ENCODE assay signal across 13 mouse cellular contexts in the genomic region with DNA sequence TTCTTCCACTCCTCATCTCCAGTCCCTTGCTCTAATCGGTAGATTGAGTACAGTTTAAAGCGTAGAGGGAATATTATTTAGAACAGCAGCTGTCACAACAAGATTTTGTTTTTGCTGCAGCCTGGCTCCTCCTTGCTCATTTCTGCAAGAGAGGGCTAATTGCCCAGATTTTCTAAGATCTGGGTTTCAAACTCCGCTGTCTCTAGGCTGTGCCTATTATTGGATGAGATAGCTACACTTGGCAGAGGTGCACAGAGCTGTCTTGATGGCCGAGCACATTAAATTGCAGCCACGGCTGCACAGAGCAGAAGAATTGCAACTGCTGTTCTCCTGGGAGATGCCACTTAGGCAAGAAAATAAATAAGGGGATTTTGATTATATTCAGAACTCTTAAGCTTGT.
DNase-seq lines count a peak whose midpoint lies in the region; ATAC-seq and TF ChIP-seq lines count a peak whose summit lies in the region.
"Had no signal": no experiment of that assay in that cellular context is flagged by ENCODE, and none has a peak within 500 bp of the region (broad histone marks: within the 10 kb centered on the region; RNA-seq: fewer than 3 reads in every experiment).

No protein-coding gene starts in this region.

- no peaks in the 10 kb centered on the region for H3K36me3 ChIP-seq in forebrain, embryonic 16.5 days (ENCODE audit: control insufficient read depth, insufficient read depth)
- no peaks in the 10 kb centered on the region for H3K36me3 ChIP-seq in forebrain, embryonic 12.5 days (replicated peaks)
- H3K36me3 ChIP-seq in midbrain, postnatal 0 days (ENCODE audit: insufficient read depth, low read length), result no peaks in the 10 kb centered on the region
- H3K36me3 ChIP-seq in midbrain, embryonic 10.5 days, result no peaks in the 10 kb centered on the region
- H3K36me3 ChIP-seq: heart, embryonic 15.5 days; limb, embryonic 10.5 days; midbrain, embryonic 12.5 days had no signal

- peaks cover 6% of the 10 kb centered on the region; the same call in 1 of the 2 replicates for H3K4me1 ChIP-seq in forebrain, embryonic 16.5 days (replicated peaks; ENCODE audit: control insufficient read depth, insufficient read depth, low read length)
- no peaks in the 10 kb centered on the region for H3K4me1 ChIP-seq in forebrain, embryonic 12.5 days
- H3K4me1 ChIP-seq in midbrain, postnatal 0 days (ENCODE audit: insufficient read depth, low read length), result peaks cover 4% of the 10 kb centered on the region; the same call in 1 of the 2 replicates
- no peaks in the 10 kb centered on the region for H3K4me1 ChIP-seq in midbrain, embryonic 10.5 days
- H3K4me1 ChIP-seq: midbrain, embryonic 12.5 days had no signal

- H3K4me3 ChIP-seq in forebrain, embryonic 16.5 days (replicated peaks; ENCODE audit: low read length), result no peak overlapping the region
- H3K4me3 ChIP-seq in forebrain, embryonic 12.5 days (replicated peaks), result no peak overlapping the region
- H3K4me3 ChIP-seq in midbrain, postnatal 0 days (ENCODE audit: low read depth, low read length), result no peak overlapping the region
- H3K4me3 ChIP-seq in midbrain, embryonic 10.5 days, result no peak overlapping the region
- H3K4me3 ChIP-seq: heart, embryonic 15.5 days; limb, embryonic 10.5 days; midbrain, embryonic 12.5 days had no signal

- no peaks in the 10 kb centered on the region for H3K9me3 ChIP-seq in forebrain, embryonic 16.5 days (ENCODE audit: control insufficient read depth, low read length)
- H3K9me3 ChIP-seq in forebrain, embryonic 12.5 days, result no peaks in the 10 kb centered on the region
- no peaks in the 10 kb centered on the region for H3K9me3 ChIP-seq in midbrain, postnatal 0 days (ENCODE audit: low read length)
- H3K9me3 ChIP-seq in midbrain, embryonic 10.5 days (replicated peaks), result no peaks in the 10 kb centered on the region
- H3K9me3 ChIP-seq: heart, embryonic 15.5 days; limb, embryonic 10.5 days; midbrain, embryonic 12.5 days had no signal

- H3K27me3 ChIP-seq in forebrain, embryonic 16.5 days (replicated peaks; ENCODE audit: control insufficient read depth, insufficient read depth, low read length), result no peaks in the 10 kb centered on the region
- H3K27me3 ChIP-seq in forebrain, embryonic 12.5 days, result peaks cover 8% of the 10 kb centered on the region; the same call in 1 of the 2 replicates
- no peaks in the 10 kb centered on the region for H3K27me3 ChIP-seq in midbrain, postnatal 0 days (ENCODE audit: insufficient read depth, low read length)
- no peaks in the 10 kb centered on the region for H3K27me3 ChIP-seq in midbrain, embryonic 10.5 days (ENCODE audit: low read depth, poor library complexity, severe bottlenecking)
- H3K27me3 ChIP-seq: heart, embryonic 15.5 days; midbrain, embryonic 12.5 days had no signal

- no peak overlapping the region for H3K9ac ChIP-seq in forebrain, embryonic 16.5 days (replicated peaks; ENCODE audit: low read depth, low read length)
- no peak overlapping the region for H3K9ac ChIP-seq in forebrain, embryonic 12.5 days
- H3K9ac ChIP-seq in midbrain, postnatal 0 days (replicated peaks; ENCODE audit: low read length, poor library complexity, severe bottlenecking), result no peak overlapping the region
- H3K9ac ChIP-seq: heart, embryonic 15.5 days; midbrain, embryonic 12.5 days had no signal

- no peak overlapping the region for H3K27ac ChIP-seq in forebrain, embryonic 16.5 days (ENCODE audit: low read length)
- H3K27ac ChIP-seq in forebrain, embryonic 12.5 days, result no peak overlapping the region
- no peak overlapping the region for H3K27ac ChIP-seq in midbrain, postnatal 0 days (ENCODE audit: low read depth, low read length)
- H3K27ac ChIP-seq in midbrain, embryonic 10.5 days (replicated peaks), result no peak overlapping the region
- H3K27ac ChIP-seq: heart, embryonic 15.5 days; limb, embryonic 10.5 days; midbrain, embryonic 12.5 days had no signal

- 28% methylated on average over 5 of the region's 5 CpGs for WGBS in forebrain, embryonic 16.5 days
- 74% methylated on average over 5 of the region's 5 CpGs for WGBS in forebrain, embryonic 12.5 days
- 46% methylated on average over 5 of the region's 5 CpGs for WGBS in midbrain, postnatal 0 days
- 81% methylated on average over 5 of the region's 5 CpGs for WGBS in midbrain, embryonic 10.5 days

- H3K4me2 ChIP-seq in forebrain, embryonic 16.5 days (ENCODE audit: low read length), result no peak overlapping the region
- no peak overlapping the region for H3K4me2 ChIP-seq in forebrain, embryonic 12.5 days
- H3K4me2 ChIP-seq in midbrain, postnatal 0 days (ENCODE audit: low read depth, low read length, poor library complexity, severe bottlenecking), result no peak overlapping the region
- H3K4me2 ChIP-seq: heart, embryonic 15.5 days; midbrain, embryonic 12.5 days had no signal

- no peak for TF ChIP-seq CTCF in midbrain, postnatal 0 days (IDR thresholded peaks at IDR 0.05)

- peak; percentile 76 for ATAC-seq in forebrain, embryonic 16.5 days
- ATAC-seq in forebrain, embryonic 12.5 days (ENCODE audit: low FRiP score), result no peak
- no peak for ATAC-seq in midbrain, postnatal 0 days (ENCODE audit: low FRiP score)

- DNase-seq in kidney, postnatal 14 days, result peak; percentile 22
- no peak for DNase-seq in kidney, postnatal 36 days
- DNase-seq in midbrain, postnatal 0 days (ENCODE audit: low spot score), result peak; percentile 72
- no peak for DNase-seq in midbrain, embryonic 10.5 days (ENCODE audit: low spot score)
- peak; percentile 57 for DNase-seq in gastrocnemius, postnatal 25 days
- no peak for DNase-seq in yolk sac, embryonic 10.5 days (ENCODE audit: low spot score)
- DNase-seq: kidney, postnatal 4 days; spleen, adult 18-20 months had no signal

Comparison
In these comparisons a context has a peak if more than half of its experiments do, and no peak if none do; other contexts are left out.
1. DNase-seq: peak in kidney, postnatal 14 days (single experiment), midbrain, postnatal 0 days (single experiment) and gastrocnemius, postnatal 25 days (single experiment); none in kidney, postnatal 36 days (0 of 2), midbrain, embryonic 10.5 days (single experiment) and yolk sac, embryonic 10.5 days (single experiment).